In genomic region chr7:143680836-143681235, GRCm38 (mm10) we compare ENCODE assay signal across 6 mouse cellular contexts. TPM values are rescaled to one million over a fixed set of nuclear protein-coding genes. Genes with fewer than 3 reads are reported as not detected.
"Had no signal": no experiment of that assay in that cellular context is flagged by ENCODE, and none has a peak within 500 bp of the region (broad histone marks: within the 10 kb centered on the region; RNA-seq: fewer than 3 reads in every experiment).

No protein-coding gene starts in this region.

RNA-seq across cellular contexts. Expression of gene Tnfrsf23, which starts 4.8 kb away (rescaled TPM):
- total RNA-seq: liver, adult 2 months; megakaryocyte-erythroid progenitor cell, adult 5-6 weeks; monocyte, adult 5-6 weeks had no signal

RNA-seq across cellular contexts. Expression of gene Tnfrsf26, which starts 52.3 kb away (rescaled TPM):
- total RNA-seq: left cerebral cortex, adult 2 months; left cerebral cortex, adult 8-10 months; left cerebral cortex, postnatal 25 days had no signal
